Mouse (Mus musculus) monocyte, adult 5-6 weeks (primary cell): ENCODE measurements around the gene Stxbp5. TPM values are rescaled to one million over a fixed set of nuclear protein-coding genes. Genes with fewer than 3 reads are reported as not detected.

Source experiments
- ATAC-seq: fragments of 153-309, 156-312 bp; replicated peaks from 2 replicates; pipeline ENCODE4 v1.8.0; 2017; ENCODE audit warnings: mild to moderate bottlenecking; ENCODE audit not compliant: low TSS enrichment, insufficient number of reproducible peaks, severe bottlenecking, poor library complexity, low FRiP score
- total RNA-seq: library from RNA; stranded (forward); fragments of 200-1000, 200-491, 200-594 nt; gene quantifications from 3 replicates; pipeline ENCODE4 v1.2.3, GENCODE M21; 2017

Gene Stxbp5
- total RNA-seq, 1 experiment from 2014 or later: 16.6 TPM

- ATAC-seq: no peak
These were observed 33.9 kb downstream of the Stxbp5 start for GRCm38 (mm10) chr10:9866793-9867579.

GRCm38 (mm10) chr10:9860022-9860421 lies 40.9 kb downstream of the Stxbp5 start:
- ATAC-seq: no peak

GRCm38 (mm10) chr10:9859476-9859875 lies 41.4 kb downstream of the Stxbp5 start:
- ATAC-seq: no peak

- no peak for ATAC-seq
These were observed 43.0 kb downstream of the Stxbp5 start for GRCm38 (mm10) chr10:9857850-9858249.

DNA sequence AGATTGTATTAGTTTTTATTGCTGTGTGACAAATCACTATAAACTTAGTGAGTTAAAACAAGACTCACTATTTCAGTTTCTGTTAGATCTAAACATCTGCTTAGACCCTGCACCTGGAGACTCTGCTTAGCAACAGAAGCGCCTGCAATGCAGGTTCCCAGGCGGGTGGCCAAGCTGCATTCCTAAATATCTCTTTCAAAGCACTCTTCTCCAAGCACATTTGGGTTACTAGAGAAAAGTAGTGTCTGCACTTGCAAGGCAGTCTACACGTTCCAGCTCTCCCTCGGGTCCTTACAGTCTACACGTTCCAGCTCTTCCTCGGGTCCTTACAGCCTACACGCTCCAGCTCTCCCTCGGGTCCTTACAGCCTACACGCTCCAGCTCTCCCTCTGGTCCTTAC lies 44.1 kb downstream of the Stxbp5 start:
- ATAC-seq: no peak

- no peak for ATAC-seq
These were observed 54.5 kb downstream of the Stxbp5 start for GRCm38 (mm10) chr10:9846408-9846807.

DNA sequence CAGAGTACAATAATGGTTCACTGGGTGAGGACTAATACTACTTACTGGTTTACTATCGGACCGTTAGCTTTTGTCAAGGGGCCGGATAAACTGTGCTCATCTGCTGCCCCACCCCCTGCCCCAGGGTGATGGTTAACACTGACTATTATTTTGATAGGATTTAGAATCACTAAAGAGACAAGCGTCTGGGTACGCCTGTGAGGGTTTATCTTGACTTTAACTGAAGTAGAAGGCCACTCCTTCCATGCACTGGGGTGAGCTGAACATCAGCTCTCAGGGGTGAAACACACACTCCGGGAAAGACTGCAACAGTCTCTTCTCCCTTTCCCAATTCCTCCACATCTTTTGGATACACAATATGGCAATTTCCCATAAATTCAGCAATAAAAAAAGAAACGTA lies 61.5 kb downstream of the Stxbp5 start:
- ATAC-seq: no peak

DNA sequence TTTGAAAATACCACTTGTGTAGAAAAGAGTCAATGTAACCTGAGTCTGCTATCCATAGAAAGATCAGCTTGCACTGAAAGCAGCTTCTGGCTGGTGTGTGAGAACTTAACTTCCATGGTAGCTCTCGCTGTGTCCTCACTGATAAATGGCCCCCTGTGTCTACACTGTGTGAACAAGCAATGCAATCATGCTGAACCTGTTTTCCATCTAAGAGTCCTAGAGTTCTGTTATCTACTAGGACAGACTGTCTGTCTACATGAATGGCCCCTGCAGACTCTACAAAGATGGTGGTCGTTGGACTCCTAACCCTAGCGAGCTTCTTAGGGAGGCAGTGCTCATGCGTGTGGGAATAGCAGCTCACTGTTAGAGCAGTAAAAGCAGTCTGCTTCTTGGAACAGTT lies 65.9 kb downstream of the Stxbp5 start:
- no peak for ATAC-seq

GRCm38 (mm10) chr10:9832937-9833336 lies 67.9 kb downstream of the Stxbp5 start:
- ATAC-seq: no peak

DNA sequence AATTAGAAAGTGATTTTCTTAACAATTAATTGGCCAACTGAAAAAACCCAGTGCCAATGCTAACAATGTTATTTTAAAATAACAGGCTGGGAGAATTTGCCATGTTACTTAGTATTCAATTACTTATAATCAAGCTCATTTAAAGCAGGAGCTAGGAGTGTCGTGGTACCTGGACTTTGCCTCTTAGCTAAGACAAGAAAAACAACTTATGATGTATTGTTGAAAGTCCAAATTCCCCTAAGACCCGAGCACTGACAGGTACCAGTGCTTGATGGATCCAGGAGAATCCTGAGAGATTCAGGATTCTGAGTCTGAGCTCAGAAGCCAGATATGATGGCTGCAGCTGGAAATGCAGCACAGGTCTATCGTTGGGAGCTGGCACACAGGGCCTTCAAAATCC lies 71.1 kb downstream of the Stxbp5 start:
- ATAC-seq: no peak

DNA sequence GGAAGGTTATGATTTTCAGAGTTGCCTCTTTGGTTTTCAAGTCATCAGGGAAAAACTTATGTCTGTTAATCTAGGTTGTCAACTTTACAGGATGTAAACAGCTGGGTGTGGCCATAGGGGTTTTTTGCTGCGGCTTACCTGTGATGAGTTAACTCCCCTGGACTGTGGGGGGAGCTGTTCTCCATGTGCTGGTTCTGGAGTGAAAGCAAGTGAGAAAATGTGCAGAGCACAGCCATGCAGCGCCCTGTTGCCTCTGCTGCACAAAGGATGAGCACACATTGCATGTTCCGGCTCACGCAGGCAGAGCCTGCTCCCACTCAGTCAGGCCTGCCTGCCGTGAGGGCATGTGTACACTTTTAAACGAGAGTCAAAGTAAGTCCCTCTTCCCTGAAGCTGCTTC lies 79.6 kb downstream of the Stxbp5 start:
- no peak for ATAC-seq

GRCm38 (mm10) chr10:9818574-9818973 lies 82.3 kb downstream of the Stxbp5 start:
- no peak for ATAC-seq

- no peak for ATAC-seq
These were observed 87.0 kb downstream of the Stxbp5 start for GRCm38 (mm10) chr10:9813926-9814325.

DNA sequence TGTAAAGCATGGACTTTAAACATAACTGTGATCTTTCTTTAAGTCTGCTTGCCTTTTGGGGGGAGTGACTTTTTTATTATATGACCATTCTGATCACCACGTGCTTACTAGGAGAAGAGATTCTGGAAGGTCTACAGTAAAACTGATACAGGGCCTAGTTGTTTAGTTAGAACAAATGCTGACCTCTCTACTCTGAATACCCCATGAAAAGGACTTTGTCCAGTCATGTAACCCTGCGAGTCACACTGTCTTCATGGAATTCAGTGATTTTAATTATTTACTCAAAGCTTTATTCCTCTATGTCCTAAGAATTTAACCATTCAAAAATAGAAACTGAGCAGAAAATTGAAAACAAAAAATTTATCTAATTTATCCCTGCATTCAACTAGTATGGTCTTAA lies 93.3 kb downstream of the Stxbp5 start:
- ATAC-seq: no peak

GRCm38 (mm10) chr10:9805341-9805740 lies 95.5 kb downstream of the Stxbp5 start:
- ATAC-seq: no peak

DNA sequence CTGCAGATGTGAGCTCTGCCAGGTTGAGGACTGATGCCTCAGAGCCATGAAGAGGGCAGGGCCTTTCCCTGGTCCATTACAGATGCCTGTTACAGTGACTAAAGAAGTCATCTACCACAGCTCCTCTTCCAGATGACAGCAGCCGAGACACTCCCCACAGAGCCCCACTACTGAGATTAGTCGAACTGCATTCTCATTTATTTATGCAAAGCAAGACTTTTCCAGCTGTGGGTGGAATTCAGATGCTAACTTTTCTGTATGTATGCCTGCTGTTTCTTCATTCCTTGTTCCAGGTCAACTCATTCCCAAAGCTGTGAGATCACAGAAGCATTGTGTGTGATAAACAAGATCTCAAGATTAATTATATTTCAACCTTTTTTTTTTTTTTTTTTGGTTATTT lies 97.8 kb downstream of the Stxbp5 start:
- no peak for ATAC-seq

GRCm38 (mm10) chr10:9801571-9801970 lies 99.3 kb downstream of the Stxbp5 start:
- no peak for ATAC-seq

DNA sequence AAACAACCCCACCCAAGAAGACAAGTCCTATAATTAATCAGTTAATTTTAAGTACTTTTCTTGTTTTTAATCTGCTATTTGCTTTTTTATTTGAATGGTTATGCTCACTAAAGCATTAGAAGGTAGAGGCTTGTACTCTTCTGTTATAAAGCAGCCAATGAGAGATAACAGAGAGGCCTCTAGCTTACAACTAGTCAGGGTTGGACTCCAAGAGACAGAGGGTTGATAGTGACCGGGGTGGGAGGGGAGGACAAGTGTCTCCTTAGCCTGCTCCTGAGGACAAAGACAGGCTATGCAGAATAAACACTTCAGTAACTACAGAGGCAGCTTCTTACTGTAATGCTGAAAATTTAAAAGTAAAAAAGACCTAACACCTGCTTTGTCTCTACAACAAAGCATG lies 101.8 kb downstream of the Stxbp5 start:
- no peak for ATAC-seq

- no peak for ATAC-seq
These were observed 104.5 kb downstream of the Stxbp5 start for GRCm38 (mm10) chr10:9796429-9796828.

GRCm38 (mm10) chr10:9794429-9794828 lies 106.5 kb downstream of the Stxbp5 start:
- no peak for ATAC-seq

- ATAC-seq: no peak
These were observed 109.9 kb downstream of the Stxbp5 start for GRCm38 (mm10) chr10:9790947-9791346.
